ENCODE assay signal across 8 mouse cellular contexts in the genomic region with DNA sequence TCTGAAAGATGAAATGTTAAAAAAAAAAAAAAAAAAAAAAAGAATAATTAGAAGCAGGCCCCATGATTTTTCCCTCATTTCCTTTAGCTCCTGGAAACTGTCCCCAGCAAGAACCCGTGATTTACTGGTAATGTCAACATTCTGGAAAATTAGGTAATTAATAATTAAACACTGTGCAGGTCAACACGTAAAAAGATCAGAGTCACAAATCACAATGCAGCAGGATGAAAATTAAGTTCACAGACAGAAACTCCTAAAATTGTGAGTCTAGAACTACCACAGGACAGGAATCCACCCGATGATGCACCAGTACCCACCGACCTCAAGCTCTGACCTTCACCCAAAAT. TPM values are rescaled to one million over a fixed set of nuclear protein-coding genes. Genes with fewer than 3 reads are reported as not detected.
DNase-seq lines count a peak whose midpoint lies in the region; ATAC-seq and TF ChIP-seq lines count a peak whose summit lies in the region.

No protein-coding gene starts in this region.

- intact Hi-C loops in left cerebral cortex, postnatal 4 days (cut with DNase I): no loop called here

- peak; percentile 32 for DNase-seq in heart, postnatal 0 days (ENCODE audit: low spot score)
- DNase-seq in heart, postnatal 4 days: no peak
- DNase-seq in urinary bladder, postnatal 14 days (ENCODE audit: low spot score): no peak
- no peak for DNase-seq in left cerebral cortex, postnatal 4 days

- H3K27me3 ChIP-seq in heart, postnatal 0 days (ENCODE audit: control insufficient read depth, insufficient read depth, low read length): no peaks in the 10 kb centered on the region
- no peaks in the 10 kb centered on the region for H3K27me3 ChIP-seq in hindbrain, embryonic 16.5 days (replicated peaks; ENCODE audit: control insufficient read depth, insufficient read depth, low read length)
- no peaks in the 10 kb centered on the region for H3K27me3 ChIP-seq in midbrain, embryonic 13.5 days

- peaks cover 28% of the 10 kb centered on the region for H3K4me1 ChIP-seq in heart, postnatal 0 days (ENCODE audit: control insufficient read depth, insufficient read depth)
- peaks cover 11% of the 10 kb centered on the region for H3K4me1 ChIP-seq in brown adipose tissue, adult 24 weeks (ENCODE audit: control insufficient read depth, insufficient read depth, insufficient read length, low read length)
- peaks cover 29% of the 10 kb centered on the region for H3K4me1 ChIP-seq in hindbrain, embryonic 16.5 days (ENCODE audit: control insufficient read depth, insufficient read depth, low read depth, low read length)
- H3K4me1 ChIP-seq in midbrain, embryonic 13.5 days (replicated peaks): peaks cover 48% of the 10 kb centered on the region

- H3K9ac ChIP-seq in heart, postnatal 0 days (replicated peaks; ENCODE audit: low read depth, low read length): peak overlapping the region; percentile 95
- peak overlapping the region; percentile 88 for H3K9ac ChIP-seq in hindbrain, embryonic 16.5 days (ENCODE audit: low read depth, low read length)
- peak overlapping the region; percentile 90 for H3K9ac ChIP-seq in midbrain, embryonic 13.5 days (replicated peaks)

- no peak for TF ChIP-seq EP300 in heart, postnatal 0 days (IDR thresholded peaks at IDR 0.05; ENCODE audit: low read depth)

- WGBS in heart, postnatal 0 days: 3% methylated on average over 4 of the region's 4 CpGs
- 6% methylated on average over 4 of the region's 4 CpGs for WGBS in hindbrain, embryonic 16.5 days
- 8% methylated on average over 4 of the region's 4 CpGs for WGBS in midbrain, embryonic 13.5 days

- H3K36me3 ChIP-seq in heart, postnatal 0 days (replicated peaks; ENCODE audit: control insufficient read depth, insufficient read depth, low read length): no peaks in the 10 kb centered on the region
- 0 out of 2 replicates have a peak, but pooled peaks cover 2% of the 10 kb centered on the region for H3K36me3 ChIP-seq in hindbrain, embryonic 16.5 days (ENCODE audit: control insufficient read depth, insufficient read depth, low read length)
- no peaks in the 10 kb centered on the region for H3K36me3 ChIP-seq in midbrain, embryonic 13.5 days

- peak overlapping the region; percentile 82 for H3K4me2 ChIP-seq in heart, postnatal 0 days (ENCODE audit: low read depth, low read length)
- H3K4me2 ChIP-seq in hindbrain, embryonic 16.5 days (ENCODE audit: low read length): peak overlapping the region; percentile 88
- H3K4me2 ChIP-seq in midbrain, embryonic 13.5 days (replicated peaks): peak overlapping the region; percentile 96

- no peak for TF ChIP-seq CTCF in heart, postnatal 0 days (IDR thresholded peaks at IDR 0.05; ENCODE audit: low read depth)

- no peak for ATAC-seq in heart, postnatal 0 days (ENCODE audit: insufficient read depth, low read depth)
- no peak for ATAC-seq in hindbrain, embryonic 16.5 days
- ATAC-seq in midbrain, embryonic 13.5 days: no peak
- no peak for ATAC-seq in megakaryocyte-erythroid progenitor cell, adult 5-6 weeks (replicated peaks; ENCODE audit: low FRiP score, low TSS enrichment, poor library complexity, severe bottlenecking)

- H3K9me3 ChIP-seq in heart, postnatal 0 days (replicated peaks; ENCODE audit: control insufficient read depth, low read length): no peaks in the 10 kb centered on the region
- H3K9me3 ChIP-seq in hindbrain, embryonic 16.5 days (ENCODE audit: control insufficient read depth, low read length): no peaks in the 10 kb centered on the region
- no peaks in the 10 kb centered on the region for H3K9me3 ChIP-seq in midbrain, embryonic 13.5 days

- H3K4me3 ChIP-seq in heart, postnatal 0 days (ENCODE audit: low read depth, low read length): peak overlapping the region; percentile 92
- H3K4me3 ChIP-seq in brown adipose tissue, adult 24 weeks (ENCODE audit: insufficient read depth, low read depth, low read length): peak overlapping the region; percentile 92
- peak overlapping the region; percentile 85 for H3K4me3 ChIP-seq in hindbrain, embryonic 16.5 days (ENCODE audit: low read length)
- peak overlapping the region; percentile 86 for H3K4me3 ChIP-seq in midbrain, embryonic 13.5 days (replicated peaks)

- H3K27ac ChIP-seq in heart, postnatal 0 days (ENCODE audit: low read depth): peak overlapping the region; percentile 97
- H3K27ac ChIP-seq in brown adipose tissue, adult 24 weeks (replicated peaks; ENCODE audit: low read depth, low read length): peak overlapping the region; percentile 100
- no peak overlapping the region; the same call in 1 of the 2 replicates for H3K27ac ChIP-seq in hindbrain, embryonic 16.5 days (ENCODE audit: low read depth, low read length)
- no peak overlapping the region for H3K27ac ChIP-seq in midbrain, embryonic 13.5 days

RNA-seq across cellular contexts. Expression of a gene that starts 2.5 kb away (rescaled TPM):
- total RNA-seq in heart, postnatal 0 days (2014; rRNA removed; ENCODE audit: low replicate concordance): 57.3 and 63.5 TPM in 2 replicates
- polyA plus RNA-seq in heart, postnatal 0 days (2015; fragmentation: Nextera tagmentation; extraction: Ambion mirVana): 9.3 and 10.3 TPM in 2 replicates
- total RNA-seq in heart, postnatal 4 days (2021): 100 to 1,000 TPM; 139 to 150 TPM
- polyA plus RNA-seq in brown adipose tissue, adult 24 weeks (2012; ENCODE audit: insufficient read depth, insufficient read length, missing spikeins): 47.7 and 58.9 TPM in 2 replicates
- polyA plus RNA-seq in hindbrain, embryonic 16.5 days (2015; fragmentation: Nextera tagmentation; extraction: Ambion mirVana): 17.0 and 17.9 TPM in 2 replicates
- 20.9 and 21.2 TPM in 2 replicates for polyA plus RNA-seq in midbrain, embryonic 13.5 days (2015; fragmentation: Nextera tagmentation; extraction: Ambion mirVana)
- 23.4 and 34.6 TPM in 2 replicates for total RNA-seq in megakaryocyte-erythroid progenitor cell, adult 5-6 weeks (2014; fragmentation: Nextera tagmentation)
- 17.3 and 18.5 TPM in 2 replicates for total RNA-seq in megakaryocyte-erythroid progenitor cell, adult 5-6 weeks (2017)
- total RNA-seq in left cerebral cortex, postnatal 4 days (2021): 100 to 1,000 TPM; 185 to 199 TPM

RNA-seq across cellular contexts. Expression of a gene that starts 11.9 kb away (rescaled TPM):
- 5.5 and 7.5 TPM in 2 replicates for total RNA-seq in heart, postnatal 0 days (2014; rRNA removed; ENCODE audit: low replicate concordance)
- 8.0 and 8.1 TPM in 2 replicates for polyA plus RNA-seq in heart, postnatal 0 days (2015; fragmentation: Nextera tagmentation; extraction: Ambion mirVana)
- total RNA-seq in heart, postnatal 4 days (2021): 10 to 100 TPM; 11.9 to 12.7 TPM
- polyA plus RNA-seq in brown adipose tissue, adult 24 weeks (2012; ENCODE audit: insufficient read depth, insufficient read length, missing spikeins): 1.6 and 2.5 TPM in 2 replicates
- polyA plus RNA-seq in hindbrain, embryonic 16.5 days (2015; fragmentation: Nextera tagmentation; extraction: Ambion mirVana): 9.2 and 11.4 TPM in 2 replicates
- 10.5 and 11.1 TPM in 2 replicates for polyA plus RNA-seq in midbrain, embryonic 13.5 days (2015; fragmentation: Nextera tagmentation; extraction: Ambion mirVana)
- total RNA-seq in megakaryocyte-erythroid progenitor cell, adult 5-6 weeks (2014; fragmentation: Nextera tagmentation): 0.76 TPM in 1 of 2 replicates, not detected in the other
- 3.4 TPM in 1 of 2 replicates, not detected in the other for total RNA-seq in megakaryocyte-erythroid progenitor cell, adult 5-6 weeks (2017)
- 10 to 100 TPM; 17.2 to 18.4 TPM for total RNA-seq in left cerebral cortex, postnatal 4 days (2021)

Comparison
In these comparisons a context has a peak if more than half of its experiments do, and no peak if none do; other contexts are left out.
1. H3K27ac ChIP-seq: peak in heart, postnatal 0 days (single experiment) and brown adipose tissue, adult 24 weeks (single experiment); none in hindbrain, embryonic 16.5 days (single experiment) and midbrain, embryonic 13.5 days (single experiment).
2. Peak in every context shown above with its lines, with median percentiles within 50 percentile points of each other: H3K4me2 ChIP-seq, H3K4me3 ChIP-seq and H3K9ac ChIP-seq.